Mouse (Mus musculus): Measurements from ENCODE around the gene E2f8.

- TF ChIP-seq CTCF (conservative IDR thresholded peaks at IDR 0.05; ENCODE audit: low read length) = no peak
- TF ChIP-seq NANOG (IDR thresholded peaks at IDR 0.05; ENCODE audit: borderline replicate concordance, low read length) = no peak
Observed at GRCm38 (mm10) chr7:48871292-48871691, 10.1 kb downstream of the E2f8 start.
